Comparison of ENCODE assay signal across 13 mouse cellular contexts in genomic region chr4:83172278-83172677, GRCm38 (mm10).
DNase-seq lines count a peak whose midpoint lies in the region; ATAC-seq and TF ChIP-seq lines count a peak whose summit lies in the region.
"Had no signal": no experiment of that assay in that cellular context is flagged by ENCODE, and none has a peak within 500 bp of the region (broad histone marks: within the 10 kb centered on the region; RNA-seq: fewer than 3 reads in every experiment).

No protein-coding gene starts in this region.

- peak; percentile 53 for DNase-seq in intestine, embryonic 14.5 days (ENCODE audit: low spot score)
- peak; percentile 58 for DNase-seq in brain, adult 2 months (ENCODE audit: low read depth, low spot score)
- DNase-seq in limb, embryonic 11.5 days (ENCODE audit: low spot score), result peak; percentile 63
- DNase-seq in left cerebral cortex, postnatal 14 days (ENCODE audit: low spot score in 2 of 2), result no peak
- DNase-seq in urinary bladder, adult 18-20 months (ENCODE audit: low spot score in 2 of 2), result no peak
- DNase-seq: adrenal gland, postnatal 36 days; cerebellum, adult 11-12 months; kidney, adult 8-10 months; liver; spleen, adult 18-20 months had no signal

- no peaks in the 10 kb centered on the region for H3K36me3 ChIP-seq in intestine, embryonic 14.5 days (ENCODE audit: control insufficient read depth, insufficient read depth, low read length)
- H3K36me3 ChIP-seq in intestine, postnatal 0 days (ENCODE audit: control insufficient read depth, insufficient read depth), result no peaks in the 10 kb centered on the region
- no peaks in the 10 kb centered on the region for H3K36me3 ChIP-seq in embryonic facial prominence, embryonic 12.5 days
- no peaks in the 10 kb centered on the region for H3K36me3 ChIP-seq in limb, embryonic 11.5 days (ENCODE audit: control insufficient read depth, insufficient read depth, low read length)
- H3K36me3 ChIP-seq: midbrain, embryonic 12.5 days had no signal

- no peak overlapping the region for H3K9ac ChIP-seq in intestine, embryonic 14.5 days (ENCODE audit: low read length)
- no peak overlapping the region for H3K9ac ChIP-seq in intestine, postnatal 0 days (ENCODE audit: low read depth, low read length)
- no peak overlapping the region for H3K9ac ChIP-seq in embryonic facial prominence, embryonic 12.5 days
- no peak overlapping the region for H3K9ac ChIP-seq in limb, embryonic 11.5 days (ENCODE audit: low read length)
- H3K9ac ChIP-seq: midbrain, embryonic 12.5 days had no signal

- H3K27ac ChIP-seq in intestine, embryonic 14.5 days (ENCODE audit: low read depth), result peak overlapping the region; percentile 51; the same call in 1 of the 2 replicates
- no peak overlapping the region for H3K27ac ChIP-seq in intestine, postnatal 0 days (ENCODE audit: low read depth, low read length)
- H3K27ac ChIP-seq in embryonic facial prominence, embryonic 12.5 days, result peak overlapping the region; percentile 64
- peak overlapping the region; percentile 73; the same call in 1 of the 2 replicates for H3K27ac ChIP-seq in limb, embryonic 11.5 days (replicated peaks; ENCODE audit: low read depth, low read length)
- H3K27ac ChIP-seq: midbrain, embryonic 12.5 days had no signal

- H3K27me3 ChIP-seq in intestine, embryonic 14.5 days (replicated peaks; ENCODE audit: control insufficient read depth, insufficient read depth, low read length), result no peaks in the 10 kb centered on the region
- H3K27me3 ChIP-seq in intestine, postnatal 0 days (replicated peaks; ENCODE audit: control insufficient read depth, insufficient read depth, low read length), result no peaks in the 10 kb centered on the region
- H3K27me3 ChIP-seq in embryonic facial prominence, embryonic 12.5 days, result no peaks in the 10 kb centered on the region
- H3K27me3 ChIP-seq in limb, embryonic 11.5 days (ENCODE audit: control insufficient read depth, insufficient read depth, low read length), result no peaks in the 10 kb centered on the region
- H3K27me3 ChIP-seq: midbrain, embryonic 12.5 days had no signal

- no peak for ATAC-seq in intestine, embryonic 14.5 days (replicated peaks; ENCODE audit: low FRiP score, low TSS enrichment, low read depth)
- no peak for ATAC-seq in intestine, postnatal 0 days
- ATAC-seq in embryonic facial prominence, embryonic 12.5 days (ENCODE audit: insufficient number of reproducible peaks, insufficient read depth, low FRiP score, low TSS enrichment), result peak; percentile 35; the same call in 1 of the 2 replicates
- ATAC-seq in limb, embryonic 11.5 days (ENCODE audit: insufficient number of reproducible peaks, low FRiP score, low TSS enrichment, low read depth), result peak; percentile 82; the same call in 1 of the 2 replicates

- WGBS in intestine, embryonic 14.5 days, result 30% methylated on average over 3 of the region's 3 CpGs
- WGBS in intestine, postnatal 0 days, result 51% methylated on average over 3 of the region's 3 CpGs
- 22% methylated on average over 3 of the region's 3 CpGs for WGBS in embryonic facial prominence, embryonic 12.5 days
- 34% methylated on average over 3 of the region's 3 CpGs for WGBS in limb, embryonic 11.5 days

- H3K4me1 ChIP-seq in intestine, embryonic 14.5 days (replicated peaks; ENCODE audit: control insufficient read depth, insufficient read depth, low read length), result peaks cover 3% of the 10 kb centered on the region
- no peaks in the 10 kb centered on the region for H3K4me1 ChIP-seq in intestine, postnatal 0 days (replicated peaks; ENCODE audit: control insufficient read depth, insufficient read depth, low read length)
- H3K4me1 ChIP-seq in embryonic facial prominence, embryonic 12.5 days, result peaks cover 7% of the 10 kb centered on the region
- H3K4me1 ChIP-seq in limb, embryonic 11.5 days (ENCODE audit: control insufficient read depth, insufficient read depth, low read length), result peaks cover 10% of the 10 kb centered on the region; the same call in 1 of the 2 replicates

- TF ChIP-seq CTCF in intestine, postnatal 0 days (IDR thresholded peaks at IDR 0.05; ENCODE audit: low read depth), result no peak

- intact Hi-C loops in left cerebral cortex, postnatal 14 days (cut with DNase I), result no loop called here

- H3K9me3 ChIP-seq in intestine, embryonic 14.5 days (ENCODE audit: control insufficient read depth, low read length), result no peaks in the 10 kb centered on the region
- no peaks in the 10 kb centered on the region for H3K9me3 ChIP-seq in intestine, postnatal 0 days (ENCODE audit: control insufficient read depth)
- H3K9me3 ChIP-seq in embryonic facial prominence, embryonic 12.5 days, result no peaks in the 10 kb centered on the region
- no peaks in the 10 kb centered on the region for H3K9me3 ChIP-seq in limb, embryonic 11.5 days (ENCODE audit: control insufficient read depth, low read length)
- H3K9me3 ChIP-seq: midbrain, embryonic 12.5 days had no signal

- no peak overlapping the region for H3K4me3 ChIP-seq in intestine, embryonic 14.5 days (ENCODE audit: low read depth, low read length)
- no peak overlapping the region for H3K4me3 ChIP-seq in intestine, postnatal 0 days (ENCODE audit: low read depth, low read length)
- no peak overlapping the region for H3K4me3 ChIP-seq in embryonic facial prominence, embryonic 12.5 days
- H3K4me3 ChIP-seq in limb, embryonic 11.5 days (ENCODE audit: low read depth, low read length), result no peak overlapping the region
- H3K4me3 ChIP-seq: midbrain, embryonic 12.5 days had no signal

- H3K4me2 ChIP-seq in intestine, embryonic 14.5 days (ENCODE audit: low read length), result no peak overlapping the region
- no peak overlapping the region for H3K4me2 ChIP-seq in intestine, postnatal 0 days (replicated peaks; ENCODE audit: low read depth)
- H3K4me2 ChIP-seq in embryonic facial prominence, embryonic 12.5 days (replicated peaks), result no peak overlapping the region
- H3K4me2 ChIP-seq in limb, embryonic 11.5 days (ENCODE audit: low read depth, severe bottlenecking), result no peak overlapping the region
- H3K4me2 ChIP-seq: midbrain, embryonic 12.5 days had no signal

Comparison
In these comparisons a context has a peak if more than half of its experiments do, and no peak if none do; other contexts are left out.
1. ATAC-seq: peak in embryonic facial prominence, embryonic 12.5 days (single experiment) and limb, embryonic 11.5 days (single experiment); none in intestine, embryonic 14.5 days (single experiment) and intestine, postnatal 0 days (single experiment).
2. DNase-seq: peak in intestine, embryonic 14.5 days (single experiment), brain, adult 2 months (single experiment) and limb, embryonic 11.5 days (single experiment); none in left cerebral cortex, postnatal 14 days (0 of 2) and urinary bladder, adult 18-20 months (0 of 2).